In the genomic region with DNA sequence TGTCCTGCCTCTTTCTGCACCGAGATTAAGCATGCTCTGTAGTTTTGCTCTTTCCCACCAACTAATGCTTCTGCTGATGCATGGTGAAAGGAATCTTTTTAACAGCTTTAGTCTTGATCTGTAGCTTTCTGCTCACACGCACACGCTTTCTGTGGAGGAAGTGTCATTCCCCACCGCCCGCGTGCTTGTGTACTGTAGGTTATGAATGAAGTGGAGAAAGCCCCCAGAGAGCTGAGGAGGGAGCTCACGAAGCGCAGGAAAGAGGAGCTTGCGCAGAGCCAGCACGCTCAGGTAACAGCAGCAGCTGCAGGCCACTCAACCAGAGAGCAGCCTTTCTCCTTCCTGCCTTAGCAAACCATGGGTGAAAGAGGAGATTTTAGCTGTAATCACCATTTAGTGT, we compare ENCODE assay signal across 17 mouse cellular contexts. TPM values are rescaled to one million over a fixed set of nuclear protein-coding genes. Genes with fewer than 3 reads are reported as not detected.
DNase-seq lines count a peak whose midpoint lies in the region; ATAC-seq and TF ChIP-seq lines count a peak whose summit lies in the region.
"Had no signal": no experiment of that assay in that cellular context is flagged by ENCODE, and none has a peak within 500 bp of the region (broad histone marks: within the 10 kb centered on the region; RNA-seq: fewer than 3 reads in every experiment).

No protein-coding gene starts in this region.

- no peak for DNase-seq in layer of hippocampus, adult 2 months (ENCODE audit: low spot score in 2 of 2)
- no peak for DNase-seq in layer of hippocampus, postnatal 14 days (ENCODE audit: low spot score in 2 of 2)
- peak; percentile 56 for DNase-seq in right cerebral cortex, adult 2 months (ENCODE audit: low spot score in 2 of 2)
- no peak for DNase-seq in right cerebral cortex, postnatal 4 days
- DNase-seq in kidney, postnatal 4 days, result no peak
- no peak for DNase-seq in gastrocnemius, postnatal 36 days
- DNase-seq: cerebellum, adult 9-11 months; heart, postnatal 10 days; kidney, adult 18-20 months; kidney, postnatal 10 days; liver, postnatal 0 days; lung, postnatal 14 days; right cerebral cortex, postnatal 14 days had no signal

- no peak overlapping the region for H3K9ac ChIP-seq in midbrain, embryonic 16.5 days (ENCODE audit: low read depth, low read length)
- H3K9ac ChIP-seq: forebrain, embryonic 12.5 days; liver, postnatal 0 days had no signal

- no peaks in the 10 kb centered on the region for H3K27me3 ChIP-seq in midbrain, embryonic 16.5 days (ENCODE audit: control insufficient read depth, insufficient read depth, low read depth, low read length)
- H3K27me3 ChIP-seq: forebrain, embryonic 12.5 days had no signal

- ATAC-seq in midbrain, embryonic 16.5 days, result no peak
- ATAC-seq: liver, postnatal 0 days had no signal

- TF ChIP-seq CTCF in layer of hippocampus, adult 2 months (conservative IDR thresholded peaks at IDR 0.05), result no peak

- H3K4me3 ChIP-seq in layer of hippocampus, adult 2 months, result no peak overlapping the region
- no peak overlapping the region for H3K4me3 ChIP-seq in midbrain, embryonic 16.5 days (ENCODE audit: low read depth, low read length)
- H3K4me3 ChIP-seq: forebrain, embryonic 12.5 days; limb, embryonic 10.5 days had no signal

- intact Hi-C loops in gastrocnemius, postnatal 36 days (cut with DNase I), result no loop called here

- peak overlapping the region; percentile 24; the same call in 1 of the 2 replicates for H3K27ac ChIP-seq in layer of hippocampus, adult 2 months
- no peak overlapping the region for H3K27ac ChIP-seq in midbrain, embryonic 16.5 days (ENCODE audit: low read length)
- H3K27ac ChIP-seq: forebrain, embryonic 12.5 days; limb, embryonic 10.5 days had no signal

- 70% methylated on average over 10 of the region's 10 CpGs for WGBS in midbrain, embryonic 16.5 days

- no peaks in the 10 kb centered on the region for H3K9me3 ChIP-seq in midbrain, embryonic 16.5 days (replicated peaks; ENCODE audit: control insufficient read depth, low read length, poor library complexity, severe bottlenecking)
- H3K9me3 ChIP-seq: forebrain, embryonic 12.5 days; limb, embryonic 10.5 days had no signal

- H3K36me3 ChIP-seq in midbrain, embryonic 16.5 days (ENCODE audit: control insufficient read depth, insufficient read depth, low read length), result peaks cover 6% of the 10 kb centered on the region; the same call in 1 of the 2 replicates

- peaks cover 8% of the 10 kb centered on the region; the same call in 1 of the 2 replicates for H3K4me1 ChIP-seq in midbrain, embryonic 16.5 days (ENCODE audit: control insufficient read depth, insufficient read depth, low read length)
- H3K4me1 ChIP-seq: limb, embryonic 10.5 days had no signal

- H3K4me2 ChIP-seq in midbrain, embryonic 16.5 days (ENCODE audit: low read length), result peak overlapping the region; percentile 27; the same call in 1 of the 2 replicates
- H3K4me2 ChIP-seq: forebrain, embryonic 12.5 days; heart, embryonic 11.5 days had no signal

RNA-seq across cellular contexts. Expression of a gene that starts 48.0 kb away (rescaled TPM):
- 10 to 100 TPM; 63.7 to 69.4 TPM for total RNA-seq in layer of hippocampus, adult 2 months (2021)
- 10 to 100 TPM; 56.5 to 60.7 TPM for total RNA-seq in layer of hippocampus, postnatal 14 days (2021)
- polyA plus RNA-seq in midbrain, embryonic 16.5 days (2015; fragmentation: Nextera tagmentation; extraction: Ambion mirVana), result 4.7 and 5.8 TPM in 2 replicates
- 10 to 100 TPM; 24.1 to 28.5 TPM for total RNA-seq in gastrocnemius, postnatal 36 days (2021)

Comparison
In these comparisons a context has a peak if more than half of its experiments do, and no peak if none do; other contexts are left out.
1. DNase-seq: peak in right cerebral cortex, adult 2 months (2 of 2); none in layer of hippocampus, adult 2 months (0 of 2), layer of hippocampus, postnatal 14 days (0 of 2), right cerebral cortex, postnatal 4 days (single experiment), kidney, postnatal 4 days (0 of 2) and gastrocnemius, postnatal 36 days (0 of 2).